Mouse (Mus musculus) midbrain, embryonic 10.5 days (tissue): ENCODE measurements around the gene Msh6. TPM values are rescaled to one million over a fixed set of nuclear protein-coding genes. Genes with fewer than 3 reads are reported as not detected.
"Not testable (repeated sequence)": the region's sequence is repeated elsewhere in the genome, so short reads cannot be mapped to it uniquely, and the experiment has no call there.

ENCODE experiments used
- DNase-seq: peaks from one replicate; pipeline ENCODE4 v3.0.0-alpha.2; 2017; ENCODE audit warnings: low spot score
- H3K27ac ChIP-seq: fragments of 300-500 bp; sonication (generic); replicated peaks from 2 replicates; pipeline ENCODE4 v1.5.1; 2016; ENCODE audit warnings: mild to moderate bottlenecking
- H3K27me3 ChIP-seq: fragments of 300-500 bp; sonication (generic); 2 replicates; pipeline ENCODE4 v1.6.1; 2016; ENCODE audit warnings: low read depth, mild to moderate bottlenecking; ENCODE audit not compliant: poor library complexity, severe bottlenecking
- H3K36me3 ChIP-seq: fragments of 300-500 bp; sonication (generic); 2 replicates; pipeline ENCODE4 v1.6.1; 2016; ENCODE audit warnings: mild to moderate bottlenecking, moderate library complexity
- H3K4me1 ChIP-seq: fragments of 300-500 bp; sonication (generic); 2 replicates; pipeline ENCODE4 v1.6.1; 2016
- H3K4me3 ChIP-seq: fragments of 300-500 bp; sonication (generic); 2 replicates; pipeline ENCODE4 v1.5.1; 2016; ENCODE audit warnings: mild to moderate bottlenecking, moderate library complexity
- H3K9me3 ChIP-seq: fragments of 300-500 bp; sonication (generic); replicated peaks from 2 replicates; pipeline ENCODE4 v1.6.1; 2016; ENCODE audit warnings: mild to moderate bottlenecking
- WGBS: fragments of 180-500 bp; shearing (Covaris S2); methylation state at CpG from one replicate; pipeline ENCODE4 v1.1.7; 2016; 5-methylcytosine and 5-hydroxymethylcytosine counted together
- polyA plus RNA-seq: library from polyadenylated mRNA; unstranded; fragments of >200 nt; fragmentation: Nextera tagmentation; extraction: Ambion mirVana; gene quantifications from 2 replicates; pipeline ENCODE4 v1.2.1, GENCODE M21; 2016

Gene Msh6
- polyA plus RNA-seq, result 91.3 and 95.8 TPM in 2 replicates

- H3K27ac ChIP-seq, result peak within 1 kb of the TSS; percentile 96
- no peaks in the 10 kb centered on the region for H3K9me3 ChIP-seq
- peaks cover 36% of the 10 kb centered on the region for H3K4me1 ChIP-seq
- DNase-seq, result peak; percentile 93
- peaks cover 33% of the 10 kb centered on the region for H3K36me3 ChIP-seq
- under 1% methylated on average over 63 of the region's 63 CpGs for WGBS
- H3K4me3 ChIP-seq, result peak within 1 kb of the TSS; percentile 99
- peaks cover 5% of the 10 kb centered on the region; the same call in 1 of the 2 replicates for H3K27me3 ChIP-seq
These were observed at the start of gene Msh6 for GRCm38 (mm10) chr17:87974629-87975228. TSS of gene Msh6 (plus strand) at chr17:87975062.

DNA sequence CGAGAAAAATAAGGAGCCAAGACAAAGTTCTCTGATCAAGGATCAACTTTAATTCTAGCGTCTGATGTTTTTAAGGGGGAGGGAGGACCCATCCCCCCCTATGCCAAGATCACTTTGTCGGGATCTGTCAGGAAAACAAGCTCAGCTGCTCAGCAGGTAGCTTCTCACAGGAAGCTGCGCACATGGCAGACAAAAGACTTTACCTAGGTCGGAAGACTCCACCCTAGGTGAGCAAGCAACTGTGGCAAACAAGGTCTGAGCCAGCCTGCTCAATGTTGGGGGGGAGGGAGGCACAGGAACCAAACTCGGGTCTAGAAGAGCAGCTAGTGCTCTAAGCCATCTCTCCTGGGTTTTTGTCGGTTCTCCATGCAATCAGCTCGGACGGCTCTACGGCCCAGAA lies 40.5 kb upstream of the Msh6 start:
- Histone ChIP-seq H3K27me3 (no peaks in the 10 kb centered on the region), H3K36me3 (no peaks in the 10 kb centered on the region), H3K9me3 (no peaks in the 10 kb centered on the region), H3K27ac (no peak overlapping the region), H3K4me3 (no peak overlapping the region), H3K4me1 (no peaks in the 10 kb centered on the region)
- WGBS, result 84% methylated on average over 10 of the region's 10 CpGs
- DNase-seq, result no peak

GRCm38 (mm10) chr17:87934736-87935135 lies 40.1 kb upstream of the Msh6 start:
- H3K27me3 ChIP-seq, result no peaks in the 10 kb centered on the region
- H3K4me3 ChIP-seq, result no peak overlapping the region
- H3K36me3 ChIP-seq, result no peaks in the 10 kb centered on the region
- H3K9me3 ChIP-seq, result no peaks in the 10 kb centered on the region
- H3K4me1 ChIP-seq, result no peaks in the 10 kb centered on the region
- H3K27ac ChIP-seq, result no peak overlapping the region
- WGBS, result 86% methylated on average over 8 of the region's 8 CpGs
- DNase-seq, result no peak

- no peak for DNase-seq
- Histone ChIP-seq H3K9me3 (no peaks in the 10 kb centered on the region), H3K27ac (no peak overlapping the region), H3K4me3 (no peak overlapping the region), H3K36me3 (no peaks in the 10 kb centered on the region), H3K4me1 (no peaks in the 10 kb centered on the region), H3K27me3 (no peaks in the 10 kb centered on the region)
- WGBS, result 96% methylated on average over 4 of the region's 4 CpGs
These were observed 38.7 kb upstream of the Msh6 start for GRCm38 (mm10) chr17:87936156-87936555.

GRCm38 (mm10) chr17:87948965-87949584 lies 25.8 kb upstream of the Msh6 start:
- no peaks in the 10 kb centered on the region for H3K4me1 ChIP-seq
- no peaks in the 10 kb centered on the region for H3K36me3 ChIP-seq
- H3K27me3 ChIP-seq, result no peaks in the 10 kb centered on the region
- no peaks in the 10 kb centered on the region for H3K9me3 ChIP-seq
- H3K4me3 ChIP-seq, result no peak overlapping the region
- WGBS, result 46% methylated on average over 16 of the region's 16 CpGs
- DNase-seq, result peak; percentile 80
- H3K27ac ChIP-seq, result no peak overlapping the region

DNA sequence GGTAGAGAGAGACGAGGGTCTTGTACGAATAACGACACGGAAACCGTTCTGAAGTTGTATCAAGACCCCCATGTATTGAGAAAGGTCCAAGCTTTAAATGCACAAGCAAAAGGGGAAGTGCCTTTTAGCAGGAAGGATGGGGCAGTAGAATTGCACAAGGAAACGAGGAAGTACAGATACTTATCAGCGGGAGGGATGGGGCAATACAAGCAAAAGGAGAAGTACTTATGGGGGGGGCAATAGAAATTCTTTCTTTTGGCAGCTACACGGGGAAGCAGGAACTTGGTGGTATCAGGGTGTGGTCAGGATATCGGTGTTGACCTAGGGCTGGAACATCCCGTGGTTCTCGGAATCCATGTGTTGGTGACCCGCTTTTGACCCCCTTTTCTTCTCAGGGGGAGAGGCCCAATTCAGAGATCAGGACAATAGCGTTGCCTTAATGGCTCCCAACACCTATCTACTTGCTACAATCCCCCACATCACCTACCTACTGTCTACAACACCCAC lies 20.2 kb upstream of the Msh6 start:
- H3K27me3 ChIP-seq, DNase-seq, H3K4me1 ChIP-seq, H3K36me3 ChIP-seq, H3K27ac ChIP-seq, H3K9me3 ChIP-seq, H3K4me3 ChIP-seq: not testable (repeated sequence)
- WGBS, result 92% methylated on average over 13 of the region's 13 CpGs

DNA sequence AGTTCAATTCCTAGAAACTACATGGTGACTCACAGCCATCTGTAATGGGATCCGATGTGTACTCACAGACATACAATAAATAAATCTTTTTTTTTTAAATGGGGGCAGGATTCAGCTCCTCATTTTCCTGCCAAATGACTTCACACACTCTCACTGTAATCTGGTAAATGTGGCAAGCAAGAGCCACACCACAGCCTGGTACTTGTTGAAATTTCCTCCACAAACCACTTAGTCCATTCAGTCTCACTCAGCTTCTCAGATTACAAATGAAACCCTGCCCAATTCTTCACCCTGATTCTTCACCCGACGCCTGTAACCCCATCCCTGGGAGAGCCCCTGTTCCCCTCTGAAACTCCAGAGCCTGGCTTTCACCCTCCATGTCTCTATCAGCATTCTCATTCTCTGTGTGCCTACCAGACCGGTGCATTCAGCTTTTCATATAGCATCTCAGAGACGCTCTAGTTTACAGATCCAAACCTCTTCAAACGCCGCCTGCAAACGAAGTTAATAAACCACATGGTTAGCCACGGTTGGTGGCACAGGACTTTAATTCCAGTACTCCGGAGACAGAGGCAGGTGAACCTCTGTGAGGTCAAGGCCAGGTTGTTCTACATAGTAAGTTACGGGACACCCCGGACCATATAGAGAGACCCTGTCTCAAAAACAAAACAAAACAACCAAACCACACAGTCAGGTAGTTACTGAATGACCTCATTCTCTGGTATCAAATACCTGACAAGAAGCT lies 17.6 kb upstream of the Msh6 start:
- H3K27ac ChIP-seq, result no peak overlapping the region
- H3K4me1 ChIP-seq, result no peaks in the 10 kb centered on the region
- no peak for DNase-seq
- H3K4me3 ChIP-seq, result no peak overlapping the region
- no peaks in the 10 kb centered on the region for H3K27me3 ChIP-seq
- no peaks in the 10 kb centered on the region for H3K36me3 ChIP-seq
- 81% methylated on average over 12 of the region's 12 CpGs for WGBS
- peaks cover 6% of the 10 kb centered on the region; the same call in 1 of the 2 replicates for H3K9me3 ChIP-seq

DNA sequence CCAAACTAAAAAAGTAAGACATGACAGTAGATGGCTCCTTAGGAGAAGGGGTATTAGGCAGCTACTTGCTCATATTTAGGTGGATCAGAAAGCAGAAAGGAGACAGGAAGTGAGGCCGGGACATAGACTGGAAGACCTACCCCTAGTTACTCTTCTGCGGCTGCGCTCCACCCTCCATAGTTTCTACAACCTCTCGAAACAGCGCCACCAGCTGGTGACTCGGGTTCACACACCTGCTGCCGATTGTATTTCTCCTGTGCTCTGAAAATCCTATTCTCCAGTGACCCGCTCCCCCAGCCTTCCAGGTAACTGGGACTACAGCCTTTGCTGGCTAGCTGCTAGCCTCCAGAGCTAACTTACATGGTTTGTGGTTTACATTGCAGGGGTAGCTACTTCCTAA lies 16.6 kb upstream of the Msh6 start:
- Histone ChIP-seq H3K27ac (no peak overlapping the region), H3K27me3 (no peaks in the 10 kb centered on the region), H3K4me1 (no peaks in the 10 kb centered on the region), H3K4me3 (no peak overlapping the region), H3K9me3 (peaks cover 12% of the 10 kb centered on the region; the same call in 1 of the 2 replicates), H3K36me3 (no peaks in the 10 kb centered on the region)
- 63% methylated on average over 8 of the region's 8 CpGs for WGBS
- no peak for DNase-seq

GRCm38 (mm10) chr17:87959406-87959805 lies 15.5 kb upstream of the Msh6 start:
- H3K4me3 ChIP-seq, H3K4me1 ChIP-seq, H3K27me3 ChIP-seq, H3K36me3 ChIP-seq, H3K27ac ChIP-seq, DNase-seq: not testable (repeated sequence)
- 90% methylated on average over 11 of the region's 11 CpGs for WGBS
- H3K9me3 ChIP-seq, result peaks cover 12% of the 10 kb centered on the region; the same call in 1 of the 2 replicates

DNA sequence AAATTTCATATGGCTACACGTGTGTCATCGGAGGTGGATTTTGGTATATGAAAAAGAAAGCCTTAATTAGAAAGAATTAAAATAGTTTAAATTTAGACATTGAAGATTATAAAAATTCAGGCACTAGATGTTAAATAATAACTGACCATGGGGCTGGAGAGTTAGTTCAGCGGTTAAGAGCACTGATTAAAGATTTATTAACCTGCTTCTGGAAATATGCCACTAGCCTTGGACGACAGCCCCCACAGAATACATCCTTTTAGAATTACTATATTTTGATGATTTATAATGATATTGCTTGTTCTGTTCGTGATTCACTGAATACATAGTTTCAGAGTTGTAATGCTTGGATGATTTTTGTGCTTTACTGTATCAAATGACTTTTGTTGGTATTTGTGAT lies 14.9 kb upstream of the Msh6 start:
- H3K36me3 ChIP-seq, H3K4me3 ChIP-seq, DNase-seq, H3K27ac ChIP-seq, H3K27me3 ChIP-seq, H3K4me1 ChIP-seq: not testable (repeated sequence)
- H3K9me3 ChIP-seq, result peaks cover 12% of the 10 kb centered on the region; the same call in 1 of the 2 replicates
- WGBS, result 93% methylated on average over 5 of the region's 5 CpGs

- Histone ChIP-seq H3K4me1 (no peaks in the 10 kb centered on the region), H3K27me3 (no peaks in the 10 kb centered on the region), H3K4me3 (no peak overlapping the region), H3K27ac (no peak overlapping the region), H3K36me3 (no peaks in the 10 kb centered on the region), H3K9me3 (peaks cover 12% of the 10 kb centered on the region; the same call in 1 of the 2 replicates)
- no peak for DNase-seq
- 86% methylated on average over 14 of the region's 14 CpGs for WGBS
These were observed 11.5 kb upstream of the Msh6 start for GRCm38 (mm10) chr17:87963081-87964075.

- H3K4me3 ChIP-seq, H3K36me3 ChIP-seq, H3K27me3 ChIP-seq, H3K9me3 ChIP-seq, H3K4me1 ChIP-seq, H3K27ac ChIP-seq, DNase-seq: not testable (repeated sequence)
- WGBS, result 39% methylated on average over 7 of the region's 8 CpGs
These were observed 6.4 kb upstream of the Msh6 start for GRCm38 (mm10) chr17:87968483-87968926.
